Mouse (Mus musculus) testis, adult 2 months (tissue): Measurements from ENCODE around the gene Mta1. TPM values are rescaled to one million over a fixed set of nuclear protein-coding genes. Genes with fewer than 3 reads are reported as not detected.

Source experiments
- H3K27ac ChIP-seq: fragments of 200-500 bp; 2 replicates; pipeline ENCODE4 v1.5.1; 2012; ENCODE audit warnings: low read depth, low read length; ENCODE audit not compliant: control insufficient read depth, insufficient read depth
- H3K27me3 ChIP-seq: fragments of 200-500 bp; 2 replicates; pipeline ENCODE4 v1.6.1; 2012; ENCODE audit warnings: mild to moderate bottlenecking, low read length, moderate library complexity; ENCODE audit not compliant: control insufficient read depth, insufficient read depth
- H3K36me3 ChIP-seq: fragments of 200-500 bp; 2 replicates; pipeline ENCODE4 v1.6.1; 2012; ENCODE audit warnings: mild to moderate bottlenecking, low read length; ENCODE audit not compliant: control insufficient read depth, insufficient read depth
- H3K4me1 ChIP-seq: fragments of 200-500 bp; 2 replicates; pipeline ENCODE4 v1.6.1; 2012; ENCODE audit warnings: low read length; ENCODE audit not compliant: control insufficient read depth, insufficient read depth
- H3K4me3 ChIP-seq: fragments of 200-500 bp; 2 replicates; pipeline ENCODE4 v1.5.1; 2012; ENCODE audit warnings: low read depth, mild to moderate bottlenecking, low read length, moderate library complexity, mixed read lengths; ENCODE audit not compliant: control insufficient read depth
- CTCF ChIP-seq: fragments of 200-500 bp; IDR thresholded peaks from 2 replicates; pipeline ENCODE4 v1.5.1; 2012; ENCODE audit warnings: low read depth, mild to moderate bottlenecking, inconsistent platforms, low read length, moderate library complexity; ENCODE audit not compliant: control insufficient read depth, insufficient read depth, insufficient replicate concordance
- POLR2A ChIP-seq: fragments of 200-500 bp; IDR thresholded peaks from 2 replicates; pipeline ENCODE4 v1.6.1; 2012; ENCODE audit warnings: low read depth, mild to moderate bottlenecking, inconsistent platforms, low read length, moderate library complexity; ENCODE audit not compliant: control insufficient read depth
- polyA plus RNA-seq: library from polyadenylated mRNA; depleted of rRNA; stranded (reverse); fragments of >200 nt; gene quantifications from 2 replicates; pipeline ENCODE4 v1.2.3, GENCODE M21; 2012

Mta1 gene
- polyA plus RNA-seq, 1 experiment: 57.9 TPM

- no peak for TF ChIP-seq POLR2A
- no peak; the same call in 1 of the 2 replicates for TF ChIP-seq CTCF
- Histone ChIP-seq H3K36me3 (no peaks in the 10 kb centered on the region), H3K27ac (peak overlapping the region; percentile 73), H3K4me3 (peak overlapping the region; percentile 95), H3K4me1 (peaks cover 21% of the 10 kb centered on the region), H3K27me3 (no peaks in the 10 kb centered on the region)
Observed at GRCm38 (mm10) chr12:113140616-113141411, 42.7 kb downstream of the Mta1 start.

GRCm38 (mm10) chr12:113141531-113141973, 43.5 kb downstream of the Mta1 start:
- Histone ChIP-seq H3K4me1 (peaks cover 21% of the 10 kb centered on the region), H3K4me3 (peak overlapping the region; percentile 95), H3K36me3 (no peaks in the 10 kb centered on the region), H3K27ac (peak overlapping the region; percentile 73), H3K27me3 (no peaks in the 10 kb centered on the region)
- TF ChIP-seq POLR2A: no peak
- TF ChIP-seq CTCF: no peak

- peaks cover 28% of the 10 kb centered on the region for H3K4me1 ChIP-seq
- H3K27ac ChIP-seq: peak overlapping the region; percentile 50
- H3K36me3 ChIP-seq: no peaks in the 10 kb centered on the region
- no peaks in the 10 kb centered on the region for H3K27me3 ChIP-seq
- peak overlapping the region; percentile 95 for H3K4me3 ChIP-seq
- TF ChIP-seq CTCF (no peak), POLR2A (0 out of 2 replicates have a peak, but pooled peaks have one; percentile 19)
Observed at GRCm38 (mm10) chr12:113142021-113142975, 44.2 kb downstream of the Mta1 start.

DNA sequence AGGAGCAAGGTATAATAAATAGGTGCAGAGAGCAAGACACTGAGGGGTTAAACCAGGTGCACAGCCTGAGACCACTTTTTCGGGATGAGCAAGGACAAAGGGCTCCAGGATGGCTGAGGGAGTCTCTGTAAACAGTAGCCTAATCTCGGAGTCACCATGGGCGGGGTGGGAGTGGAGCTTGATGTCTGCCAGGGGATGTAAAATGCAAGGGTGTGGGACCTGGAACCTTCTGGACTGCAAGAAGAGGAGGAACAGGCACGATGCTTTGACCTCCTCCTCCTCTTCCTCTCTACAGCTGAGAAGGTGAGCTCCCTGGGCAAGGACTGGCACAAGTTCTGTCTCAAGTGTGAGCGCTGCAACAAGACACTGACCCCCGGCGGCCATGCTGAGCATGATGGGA, 45.1 kb downstream of the Mta1 start:
- Histone ChIP-seq H3K27ac (peak overlapping the region; percentile 50; the same call in 1 of the 2 replicates), H3K4me3 (peak overlapping the region; percentile 95), H3K4me1 (peaks cover 33% of the 10 kb centered on the region), H3K36me3 (no peaks in the 10 kb centered on the region), H3K27me3 (no peaks in the 10 kb centered on the region)
- TF ChIP-seq CTCF (no peak), POLR2A (no peak)

- Histone ChIP-seq H3K27me3 (no peaks in the 10 kb centered on the region), H3K27ac (no peak overlapping the region), H3K36me3 (no peaks in the 10 kb centered on the region), H3K4me1 (peaks cover 34% of the 10 kb centered on the region), H3K4me3 (peak overlapping the region; percentile 81)
- TF ChIP-seq CTCF: peak; percentile 73
- TF ChIP-seq POLR2A: no peak
Observed at GRCm38 (mm10) chr12:113144001-113144756, 46.1 kb downstream of the Mta1 start.

GRCm38 (mm10) chr12:113144886-113145285, 46.8 kb downstream of the Mta1 start:
- TF ChIP-seq CTCF: no peak
- peak overlapping the region; percentile 81 for H3K4me3 ChIP-seq
- no peaks in the 10 kb centered on the region for H3K27me3 ChIP-seq
- peaks cover 32% of the 10 kb centered on the region for H3K4me1 ChIP-seq
- H3K36me3 ChIP-seq: no peaks in the 10 kb centered on the region
- H3K27ac ChIP-seq: no peak overlapping the region
